Mouse (Mus musculus) kidney, adult 2 months (tissue): Measurements from ENCODE around the gene Dnajb13. TPM values are rescaled to one million over a fixed set of nuclear protein-coding genes. Genes with fewer than 3 reads are reported as not detected.

ENCODE experiments used
- DNase-seq: peaks from one replicate; pipeline ENCODE4 v3.0.0; 2021
- H3K27ac ChIP-seq: fragments of 200-500 bp; 2 replicates; pipeline ENCODE4 v1.5.1; 2012; ENCODE audit warnings: low read depth, low read length, control low read depth, inconsistent platforms; ENCODE audit not compliant: insufficient read depth
- H3K27me3 ChIP-seq: fragments of 200-500 bp; replicated peaks from 2 replicates; pipeline ENCODE4 v1.6.1; 2012; ENCODE audit warnings: mild to moderate bottlenecking, moderate library complexity, low read length, inconsistent platforms; ENCODE audit not compliant: control insufficient read depth, insufficient read depth
- H3K36me3 ChIP-seq: fragments of 200-500 bp; 2 replicates; pipeline ENCODE4 v1.6.1; 2012; ENCODE audit warnings: mild to moderate bottlenecking, moderate library complexity, low read length, inconsistent platforms; ENCODE audit not compliant: control insufficient read depth, insufficient read depth
- H3K4me1 ChIP-seq: fragments of 200-500 bp; 2 replicates; pipeline ENCODE4 v1.6.1; 2011; ENCODE audit warnings: low read length; ENCODE audit not compliant: control insufficient read depth, insufficient read depth
- H3K4me3 ChIP-seq: fragments of 200-500 bp; 2 replicates; pipeline ENCODE4 v1.5.1; 2011; ENCODE audit warnings: mild to moderate bottlenecking, low read depth, low read length, control low read depth; ENCODE audit not compliant: insufficient read depth
- CTCF ChIP-seq: fragments of 200-500 bp; conservative IDR thresholded peaks from 2 replicates; pipeline ENCODE4 v1.5.1; 2011; ENCODE audit warnings: low read depth, mild to moderate bottlenecking, control low read depth, low read length, moderate library complexity, mixed read lengths; ENCODE audit not compliant: insufficient read depth, insufficient read length
- POLR2A ChIP-seq: fragments of 200-500 bp; IDR thresholded peaks from one replicate; pipeline ENCODE4 v1.6.1; 2011; ENCODE audit warnings: low read depth, low read length, control low read depth
- WGBS: fragments of 180-500 bp; shearing (Covaris S2); methylation state at CpG from one replicate; pipeline ENCODE4 v1.1.7; 2018; 5-methylcytosine and 5-hydroxymethylcytosine counted together
- polyA plus RNA-seq: library from polyadenylated mRNA; depleted of rRNA; stranded (reverse); fragments of >200 nt; gene quantifications from 2 replicates; pipeline ENCODE4 v1.2.3, GENCODE M21; 2012

Gene Dnajb13
- polyA plus RNA-seq, 1 experiment = 0.36 TPM

- Histone ChIP-seq H3K27me3 (no peaks in the 10 kb centered on the region), H3K27ac (no peak overlapping the region), H3K4me1 (no peaks in the 10 kb centered on the region), H3K4me3 (no peak overlapping the region), H3K36me3 (no peaks in the 10 kb centered on the region)
- TF ChIP-seq CTCF = no peak
- no peak for TF ChIP-seq POLR2A
- WGBS = 65% methylated on average over 6 of the region's 6 CpGs
- no peak for DNase-seq
Measured at GRCm38 (mm10) chr7:100501027-100501843, 13.5 kb downstream of the Dnajb13 start.

GRCm38 (mm10) chr7:100500276-100500977, 14.3 kb downstream of the Dnajb13 start:
- 70% methylated on average over 16 of the region's 16 CpGs for WGBS
- Histone ChIP-seq H3K4me3 (no peak overlapping the region), H3K36me3 (no peaks in the 10 kb centered on the region), H3K27ac (no peak overlapping the region), H3K4me1 (no peaks in the 10 kb centered on the region), H3K27me3 (no peaks in the 10 kb centered on the region)
- no peak for TF ChIP-seq CTCF
- TF ChIP-seq POLR2A = no peak
- peak; percentile 15 for DNase-seq

- DNase-seq = no peak
- H3K36me3 ChIP-seq = no peaks in the 10 kb centered on the region
Measured at GRCm38 (mm10) chr7:100499465-100499864, 15.3 kb downstream of the Dnajb13 start.

GRCm38 (mm10) chr7:100497982-100498381, 16.8 kb downstream of the Dnajb13 start:
- 91% methylated on average over 13 of the region's 13 CpGs for WGBS
- DNase-seq = no peak
- Histone ChIP-seq H3K4me3 (no peak overlapping the region), H3K27ac (no peak overlapping the region), H3K36me3 (no peaks in the 10 kb centered on the region), H3K27me3 (no peaks in the 10 kb centered on the region), H3K4me1 (no peaks in the 10 kb centered on the region; the same call in 1 of the 2 replicates)
- no peak for TF ChIP-seq CTCF
- TF ChIP-seq POLR2A = no peak

More at GRCm38 (mm10) chr7:100499465-100499864, 15.3 kb downstream of the Dnajb13 start:
- Histone ChIP-seq H3K4me1 (no peaks in the 10 kb centered on the region; the same call in 1 of the 2 replicates), H3K4me3 (no peak overlapping the region), H3K27ac (no peak overlapping the region), H3K27me3 (no peaks in the 10 kb centered on the region)
- no peak for TF ChIP-seq POLR2A
- no peak for TF ChIP-seq CTCF

- no peaks in the 10 kb centered on the region for H3K27me3 ChIP-seq
- no peaks in the 10 kb centered on the region for H3K36me3 ChIP-seq
- no peaks in the 10 kb centered on the region; the same call in 1 of the 2 replicates for H3K4me1 ChIP-seq
- no peak overlapping the region for H3K4me3 ChIP-seq
- 77% methylated on average over 4 of the region's 4 CpGs for WGBS
- H3K27ac ChIP-seq = no peak overlapping the region
- TF ChIP-seq CTCF (no peak), POLR2A (no peak)
- DNase-seq = no peak
Measured at GRCm38 (mm10) chr7:100497402-100497801, 17.4 kb downstream of the Dnajb13 start.

GRCm38 (mm10) chr7:100496791-100497190, 18.0 kb downstream of the Dnajb13 start:
- no peak for DNase-seq
- Histone ChIP-seq H3K27me3 (no peaks in the 10 kb centered on the region), H3K36me3 (no peaks in the 10 kb centered on the region), H3K4me1 (no peaks in the 10 kb centered on the region; the same call in 1 of the 2 replicates), H3K27ac (no peak overlapping the region), H3K4me3 (no peak overlapping the region)
- 98% methylated on average over 9 of the region's 9 CpGs for WGBS
- no peak for TF ChIP-seq CTCF
- no peak for TF ChIP-seq POLR2A

- peak overlapping the region; percentile 62 for H3K27ac ChIP-seq
- no peaks in the 10 kb centered on the region; the same call in 1 of the 2 replicates for H3K4me1 ChIP-seq
- H3K4me3 ChIP-seq = peak overlapping the region; percentile 17; the same call in 1 of the 2 replicates
- no peak for TF ChIP-seq POLR2A
- H3K27me3 ChIP-seq = no peaks in the 10 kb centered on the region
- H3K36me3 ChIP-seq = no peaks in the 10 kb centered on the region
- WGBS = 65% methylated on average over 6 of the region's 6 CpGs
- DNase-seq = no peak
Measured at GRCm38 (mm10) chr7:100496371-100496770, 18.4 kb downstream of the Dnajb13 start.
